Mouse (Mus musculus): ENCODE data around the gene Cnpy2.
A peak's percentile ranks its signal among the peaks of the same experiment; 100 is the strongest.
"Not testable (repeated sequence)": the region's sequence is repeated elsewhere in the genome, so short reads cannot be mapped to it uniquely, and the experiment has no call there.

The Cnpy2 gene

DNA sequence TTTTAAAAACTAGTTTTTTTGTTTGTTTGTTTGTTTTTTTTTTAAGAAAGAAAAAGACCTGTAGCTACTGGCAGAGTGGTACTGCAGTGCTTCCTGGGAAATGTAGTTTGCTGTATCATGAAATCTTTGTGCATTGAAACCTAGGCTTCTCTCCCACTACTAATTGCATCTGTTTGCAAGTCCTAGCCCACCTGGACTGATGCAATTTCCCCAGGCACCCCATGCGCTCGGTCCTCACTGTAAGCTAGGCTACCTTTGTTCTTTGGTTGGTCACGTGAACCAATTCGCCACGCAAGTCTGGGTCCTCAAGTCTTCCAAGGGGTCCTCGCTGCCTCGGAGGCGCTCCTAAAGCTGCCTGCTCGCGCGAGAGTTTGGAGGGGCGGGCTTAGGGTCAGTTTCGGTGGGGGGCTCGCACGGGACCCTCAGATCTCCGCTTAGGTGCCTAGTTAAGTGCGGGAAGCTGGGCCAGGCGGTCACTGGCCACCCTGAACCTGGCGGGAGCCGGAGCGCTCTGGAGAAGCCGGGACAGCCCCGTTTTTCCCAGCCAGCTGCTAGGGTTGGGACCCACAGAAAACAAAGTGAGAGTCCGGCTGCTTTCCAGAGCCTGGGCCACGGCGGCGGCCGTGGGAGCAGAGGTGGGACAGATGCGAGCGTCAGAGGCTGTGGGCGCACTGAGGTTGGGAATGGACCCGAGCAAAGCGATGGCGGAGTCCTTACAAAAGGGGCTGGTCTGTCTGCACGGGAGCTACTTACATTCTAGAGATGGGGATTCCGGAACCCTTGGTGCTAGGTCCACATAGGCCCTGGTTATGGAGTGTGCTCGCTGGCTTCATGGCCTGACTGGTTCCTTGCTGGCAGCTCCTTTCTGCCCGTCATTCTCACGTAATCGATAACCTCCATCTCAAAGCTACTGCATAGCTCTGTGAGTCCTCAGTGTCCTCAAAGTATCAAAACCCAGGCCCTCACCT is at the start of gene Cnpy2:
Gene Cnpy2, plus strand, starts transcription at position 319 of the 968 bp plus-strand sequence.
- peak; percentile 89 for DNase-seq

DNA sequence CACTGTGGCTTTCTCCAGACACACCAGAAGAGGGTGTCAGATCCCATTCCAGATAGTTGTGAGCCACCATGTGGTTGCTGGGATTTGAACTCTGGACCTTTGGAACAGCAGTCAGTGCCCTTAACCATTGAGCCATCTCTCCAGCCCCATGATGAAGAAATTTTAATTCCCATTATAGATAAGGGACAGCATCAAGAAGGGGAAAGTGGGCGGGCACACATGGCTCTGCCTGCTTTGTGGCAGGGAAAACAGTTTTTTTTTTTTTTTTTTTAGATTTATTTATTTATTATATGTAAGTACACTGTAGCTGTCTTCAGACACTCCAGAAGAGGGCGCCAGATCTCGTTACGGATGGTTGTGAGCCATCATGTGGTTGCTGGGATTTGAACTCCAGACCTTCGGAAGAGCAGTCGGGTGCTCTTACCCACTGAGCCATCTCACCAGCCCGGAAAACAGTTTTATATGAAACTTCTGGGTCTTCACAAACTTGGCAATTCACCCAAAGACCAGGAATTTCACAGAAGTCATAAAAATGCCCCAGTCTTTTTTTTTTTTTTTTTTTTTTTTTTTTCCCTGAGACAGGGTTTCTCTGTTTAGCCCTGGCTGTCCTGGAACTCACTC is 49.3 kb upstream of the Cnpy2 start:
- DNase-seq, result not testable (repeated sequence)

GRCm38 (mm10) chr10:128275374-128275773 is 46.9 kb upstream of the Cnpy2 start:
- DNase-seq, result not testable (repeated sequence)

- DNase-seq, result no peak
Measured at GRCm38 (mm10) chr10:128278158-128278557, 44.1 kb upstream of the Cnpy2 start.

- peak; percentile 61 for DNase-seq
Measured at GRCm38 (mm10) chr10:128280943-128281342, 41.3 kb upstream of the Cnpy2 start.

DNA sequence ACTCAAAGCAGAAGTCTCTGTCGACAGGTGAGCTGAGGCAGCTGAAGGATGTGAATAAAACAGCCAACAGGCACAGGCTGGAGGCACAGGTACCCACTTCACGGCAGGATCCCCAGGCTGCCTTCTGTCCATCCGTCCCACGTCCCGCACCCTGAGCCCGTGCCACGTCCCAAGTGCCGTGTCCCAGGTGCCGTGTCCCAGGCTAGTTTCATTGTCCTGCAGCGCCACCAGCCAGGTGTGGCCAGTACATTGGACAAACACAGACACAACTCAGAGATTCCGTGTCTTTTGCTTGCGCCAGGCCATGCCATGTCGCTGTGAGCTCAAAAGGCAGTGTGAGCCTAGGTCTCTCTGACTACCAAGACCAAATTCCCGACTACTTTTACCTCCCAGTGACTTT is 40.6 kb upstream of the Cnpy2 start:
- no peak for DNase-seq

DNA sequence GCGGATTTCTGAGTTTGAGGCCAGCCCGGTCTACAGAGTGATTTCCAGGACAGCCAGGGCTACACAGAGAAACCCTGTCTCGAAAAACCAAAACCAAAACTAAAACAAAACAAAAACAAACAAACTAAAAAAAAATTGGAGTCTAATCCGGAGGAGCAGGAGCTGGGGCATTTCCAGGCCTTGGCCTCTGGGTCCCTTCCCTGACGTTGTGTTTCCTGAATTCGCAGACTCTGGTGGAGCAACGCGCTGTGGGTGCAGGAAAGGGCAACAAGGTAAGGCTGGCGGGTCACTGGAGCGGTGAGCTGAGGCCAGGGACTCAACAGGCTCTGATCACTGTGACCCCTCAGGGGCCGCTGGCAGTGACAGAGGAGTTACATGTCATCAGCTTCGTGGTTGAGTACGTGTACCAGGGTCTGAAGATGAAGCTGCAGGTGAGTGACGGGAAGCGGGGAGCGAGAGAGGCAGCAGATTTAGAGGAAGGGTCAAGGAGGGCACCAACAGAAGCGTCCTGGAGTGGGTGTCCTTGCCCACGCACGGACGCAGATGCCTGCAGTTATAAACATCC is 39.3 kb upstream of the Cnpy2 start:
- DNase-seq, result peak; percentile 23

GRCm38 (mm10) chr10:128283604-128284579 is 38.4 kb upstream of the Cnpy2 start:
- peak; percentile 45 for DNase-seq

DNA sequence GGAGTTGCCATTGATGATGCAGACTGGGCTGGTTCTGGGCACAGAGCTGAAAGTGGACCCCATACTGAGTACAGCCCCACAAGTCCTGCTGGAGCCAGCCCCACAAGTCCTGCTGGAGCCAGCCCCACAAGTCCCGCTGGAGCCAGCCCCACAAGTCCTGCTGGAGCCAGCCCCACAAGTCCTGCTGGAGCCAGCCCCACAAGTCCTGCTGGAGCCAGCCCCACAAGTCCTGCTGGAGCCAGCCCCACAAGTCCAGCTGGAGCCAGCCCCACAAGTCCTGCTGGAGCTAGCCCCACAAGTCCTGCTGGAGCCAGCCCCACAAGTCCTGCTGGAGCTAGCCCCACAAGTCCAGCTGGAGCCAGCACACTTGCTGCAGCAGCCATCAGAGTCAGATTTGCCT is 31.7 kb upstream of the Cnpy2 start:
- not testable (repeated sequence) for DNase-seq

DNA sequence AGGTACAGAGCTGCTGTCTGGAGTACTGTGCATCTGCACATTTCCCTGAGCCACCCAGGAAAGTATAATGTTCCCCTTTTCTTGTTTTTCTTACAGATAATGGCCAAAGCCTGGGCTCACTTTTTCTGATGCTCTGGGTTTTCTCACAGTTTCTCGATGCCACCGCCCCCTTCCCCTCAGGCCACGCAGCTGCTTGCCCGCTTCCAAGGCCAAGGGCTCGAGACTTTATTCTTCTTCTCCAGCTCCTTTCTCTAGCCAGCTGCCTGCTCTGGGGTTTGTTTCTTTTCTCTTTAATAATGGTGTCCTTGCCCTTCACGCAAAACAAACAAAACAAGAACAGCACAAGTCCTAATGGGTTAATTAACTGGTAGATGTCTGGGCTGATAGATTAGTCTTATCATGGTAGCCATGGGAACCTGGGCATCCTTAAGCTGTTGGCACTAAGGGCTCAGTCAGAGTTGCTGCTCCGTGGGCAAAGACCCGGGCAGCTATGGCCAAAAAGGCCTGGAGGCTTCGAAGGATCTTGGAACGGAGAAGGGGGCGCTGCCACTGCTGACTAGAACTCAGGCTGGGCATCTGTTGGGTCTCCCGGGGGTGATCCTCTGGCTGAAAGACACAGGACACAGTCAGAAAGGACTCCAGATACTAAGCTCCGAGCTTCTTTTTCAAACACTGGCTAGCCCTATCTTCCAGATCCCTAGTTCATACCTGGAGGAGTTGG is 25.7 kb upstream of the Cnpy2 start:
- no peak for DNase-seq

- no peak for DNase-seq
Measured at GRCm38 (mm10) chr10:128297221-128297620, 25.0 kb upstream of the Cnpy2 start.

GRCm38 (mm10) chr10:128297622-128298021 is 24.6 kb upstream of the Cnpy2 start:
- DNase-seq, result no peak

DNA sequence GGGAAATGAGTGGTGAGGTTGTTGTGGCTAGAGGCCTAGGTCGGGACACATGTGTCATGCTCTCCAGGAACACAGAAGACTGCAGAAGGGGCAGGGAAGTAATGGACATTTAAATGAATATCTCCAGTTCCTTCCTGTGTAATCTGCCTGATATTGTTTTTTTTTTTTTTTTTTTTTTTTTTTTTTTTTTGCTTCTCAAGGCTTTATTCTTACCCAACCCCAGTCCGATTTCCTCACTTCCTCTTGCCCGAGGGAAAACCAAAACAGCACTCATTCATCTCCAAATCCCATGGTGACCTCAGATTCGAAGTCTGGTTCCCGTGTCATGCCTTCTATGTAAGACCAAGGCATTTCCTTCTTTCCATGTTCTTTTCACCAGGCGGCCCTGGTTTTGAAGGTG is 24.0 kb upstream of the Cnpy2 start:
- no peak for DNase-seq

DNA sequence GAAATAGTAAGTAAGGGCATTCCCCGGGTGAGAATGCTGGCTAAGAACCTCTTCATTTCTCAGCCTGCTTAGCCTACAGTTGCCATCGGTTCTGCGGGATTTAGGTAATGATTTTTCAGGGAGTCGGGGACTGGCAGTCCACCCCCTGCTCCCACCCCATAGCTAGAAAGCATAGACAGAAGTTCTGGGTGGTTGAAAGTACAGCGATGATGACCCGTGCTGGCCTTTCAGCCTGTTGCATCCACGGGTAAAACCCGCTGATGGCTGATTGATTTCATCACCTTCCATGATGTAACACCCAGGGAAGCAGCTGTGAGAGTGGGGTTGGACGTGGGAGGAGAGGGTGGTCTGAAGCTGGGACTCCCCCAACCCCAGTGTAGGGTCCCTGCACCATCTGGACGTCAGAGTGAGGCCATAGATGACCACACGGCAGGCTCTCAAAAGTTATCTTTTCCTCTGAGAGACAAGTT is 23.5 kb upstream of the Cnpy2 start, which contains the start of gene Il23a:
Gene Il23a, minus strand, starts transcription at position 51 of the 470 bp plus-strand sequence.
- no peak for DNase-seq

DNA sequence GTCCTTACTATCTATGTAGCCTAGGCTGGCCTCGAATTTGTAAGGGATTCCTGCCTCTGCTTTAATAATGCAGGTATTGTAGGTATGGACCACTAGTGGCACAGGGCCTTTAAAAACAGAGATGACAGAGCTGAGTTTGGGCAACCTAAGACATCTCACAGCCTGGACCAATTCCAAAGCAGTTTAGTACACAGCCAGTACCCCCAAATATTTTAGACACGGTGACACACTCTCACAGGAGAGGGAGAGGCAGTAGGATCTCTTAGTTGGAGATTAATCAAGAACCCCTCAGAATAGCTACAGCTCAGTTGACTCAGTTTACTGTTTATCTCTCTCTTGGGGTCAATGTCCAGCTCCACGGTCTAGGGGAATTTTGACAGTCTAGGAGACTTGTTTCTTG is 19.9 kb upstream of the Cnpy2 start:
- DNase-seq, result no peak

GRCm38 (mm10) chr10:128302785-128303125 is 19.5 kb upstream of the Cnpy2 start:
- no peak for DNase-seq

DNA sequence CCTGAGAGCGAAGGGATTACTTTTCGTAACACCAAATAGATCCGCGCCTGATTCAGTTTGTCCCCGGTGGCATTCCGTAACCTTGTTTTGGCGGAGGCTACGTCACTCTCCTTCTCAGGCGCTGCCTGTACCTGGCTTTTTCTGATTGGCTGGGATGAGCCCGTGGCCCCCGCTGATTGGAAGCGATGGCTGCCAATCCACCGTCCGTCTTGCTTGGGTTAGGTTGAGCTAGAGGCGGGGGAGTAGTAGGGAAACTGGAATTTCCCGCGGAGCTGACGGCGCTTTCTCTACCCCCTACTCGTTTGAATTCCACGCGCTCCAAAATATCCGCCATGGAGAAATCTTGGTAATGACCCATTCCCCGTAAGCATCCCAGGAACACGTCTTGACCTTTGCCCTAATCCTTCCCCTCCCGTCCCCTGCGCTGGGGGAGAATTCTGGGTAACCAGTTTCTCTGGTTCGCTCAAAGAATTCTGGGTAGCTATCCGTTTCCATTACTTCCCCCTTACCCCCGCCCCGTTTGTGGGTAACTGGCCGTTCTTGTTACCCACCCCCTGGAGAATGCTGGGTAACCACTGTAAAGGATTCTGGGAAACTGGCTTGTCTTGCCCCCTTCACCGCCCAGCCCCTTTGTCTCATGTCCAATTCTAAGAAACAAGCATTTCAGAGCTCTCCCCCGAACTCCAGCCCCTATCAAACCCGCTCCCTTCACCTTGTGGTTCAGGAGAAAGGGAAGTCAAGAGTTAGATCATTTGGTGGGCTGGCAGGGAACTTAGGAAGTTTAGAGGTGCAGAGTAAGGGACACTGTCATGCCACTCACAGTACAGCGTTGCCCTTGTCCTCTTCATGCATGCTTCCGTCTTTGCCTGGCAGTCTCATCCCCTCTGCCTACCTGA is 18.9 kb upstream of the Cnpy2 start, which contains the start of gene Pan2:
Gene Pan2, plus strand, starts transcription at position 210 of the 896 bp plus-strand sequence.
- peak; percentile 100 for DNase-seq

GRCm38 (mm10) chr10:128309654-128310053 is 12.6 kb upstream of the Cnpy2 start:
- DNase-seq, result no peak

DNA sequence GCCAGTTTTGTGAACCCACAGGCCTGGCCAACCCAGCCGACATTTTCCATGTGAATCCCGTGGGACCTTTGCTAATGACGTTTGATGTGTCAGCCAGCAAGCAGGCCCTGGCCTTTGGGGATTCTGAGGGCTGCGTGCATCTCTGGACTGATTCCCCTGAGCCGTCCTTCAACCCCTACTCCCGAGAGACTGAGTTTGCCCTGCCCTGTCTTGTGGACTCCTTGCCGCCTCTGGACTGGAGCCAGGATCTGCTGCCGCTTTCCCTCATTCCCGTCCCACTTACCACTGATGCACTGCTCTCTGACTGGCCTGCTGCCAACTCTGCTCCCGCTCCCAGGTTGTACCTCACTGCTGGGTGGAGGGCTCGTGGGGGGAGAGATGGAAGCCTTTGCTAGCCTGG is 12.1 kb upstream of the Cnpy2 start:
- DNase-seq, result peak; percentile 45

- no peak for DNase-seq
Measured at GRCm38 (mm10) chr10:128310902-128311301, 11.4 kb upstream of the Cnpy2 start.
